In the genomic region with DNA sequence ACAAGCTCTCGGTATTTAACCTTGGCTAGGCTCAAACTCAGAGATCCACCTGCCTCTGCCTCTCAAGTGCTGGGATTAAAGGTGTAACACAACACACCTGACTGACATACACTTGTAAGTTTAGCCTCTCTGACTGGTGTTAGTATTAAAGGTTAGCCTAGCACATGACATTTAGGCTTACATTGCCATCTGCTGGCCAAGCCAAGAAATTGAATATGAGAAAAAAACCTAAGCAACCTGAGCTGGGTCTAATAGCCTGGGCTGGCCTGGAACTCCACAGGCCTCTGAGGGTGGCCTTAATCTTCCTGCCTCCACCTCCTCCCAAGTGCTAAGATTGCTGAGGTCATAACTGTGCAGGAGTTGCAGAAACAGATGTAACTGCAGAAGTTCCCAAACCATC, we compare ENCODE assay signal across 8 mouse cellular contexts. TPM values are rescaled to one million over a fixed set of nuclear protein-coding genes. Genes with fewer than 3 reads are reported as not detected.
DNase-seq lines count a peak whose midpoint lies in the region; ATAC-seq and TF ChIP-seq lines count a peak whose summit lies in the region.

No protein-coding gene starts in this region.

- no peak overlapping the region for H3K4me2 ChIP-seq in forebrain, embryonic 11.5 days (ENCODE audit: low read depth, low read length, severe bottlenecking)
- H3K4me2 ChIP-seq in intestine, embryonic 15.5 days (replicated peaks), result no peak overlapping the region
- H3K4me2 ChIP-seq in liver, embryonic 15.5 days, result no peak overlapping the region

- H3K27me3 ChIP-seq in forebrain, embryonic 11.5 days (ENCODE audit: control insufficient read depth, insufficient read depth, low read length), result no peaks in the 10 kb centered on the region
- H3K27me3 ChIP-seq in intestine, embryonic 15.5 days (replicated peaks), result no peaks in the 10 kb centered on the region
- no peaks in the 10 kb centered on the region for H3K27me3 ChIP-seq in liver, embryonic 15.5 days

- no peak overlapping the region for H3K4me3 ChIP-seq in forebrain, embryonic 11.5 days (ENCODE audit: low read depth, low read length)
- no peak overlapping the region for H3K4me3 ChIP-seq in intestine, embryonic 15.5 days (replicated peaks)
- H3K4me3 ChIP-seq in liver, embryonic 15.5 days (replicated peaks), result no peak overlapping the region

- TF ChIP-seq POLR2A in brain, embryonic 14.5 days (IDR thresholded peaks at IDR 0.05; ENCODE audit: borderline replicate concordance, extremely low read depth, insufficient read depth, insufficient read length, poor library complexity, severe bottlenecking), result no peak

- DNase-seq in urinary bladder, postnatal 14 days (ENCODE audit: low spot score), result peak; percentile 38
- no peak for DNase-seq in urinary bladder, postnatal 10 days (ENCODE audit: low spot score)
- DNase-seq in brain, embryonic 14.5 days (ENCODE audit: low read depth), result peak; percentile 81
- no peak for DNase-seq in forebrain, embryonic 11.5 days (ENCODE audit: low spot score)
- DNase-seq in neural tube, embryonic 10.5 days (ENCODE audit: extremely low spot score, low spot score), result peak; percentile 43
- DNase-seq in urinary bladder, adult 18-20 months (ENCODE audit: low spot score in 2 of 2), result no peak

- peak; percentile 61 for ATAC-seq in forebrain, embryonic 11.5 days (replicated peaks; ENCODE audit: low FRiP score)
- peak; percentile 48 for ATAC-seq in intestine, embryonic 15.5 days
- ATAC-seq in liver, embryonic 15.5 days (ENCODE audit: insufficient read depth), result no peak

- H3K36me3 ChIP-seq in forebrain, embryonic 11.5 days (ENCODE audit: control insufficient read depth, insufficient read depth, low read length), result no peaks in the 10 kb centered on the region
- H3K36me3 ChIP-seq in intestine, embryonic 15.5 days, result no peaks in the 10 kb centered on the region
- 0 out of 2 replicates have a peak, but pooled peaks cover 3% of the 10 kb centered on the region for H3K36me3 ChIP-seq in liver, embryonic 15.5 days (replicated peaks)

- TF ChIP-seq CTCF in brain, embryonic 14.5 days (IDR thresholded peaks at IDR 0.05; ENCODE audit: borderline replicate concordance, extremely low read depth, insufficient read depth, insufficient read length), result peak; percentile 65; the same call in 1 of the 2 replicates

- no peaks in the 10 kb centered on the region for H3K9me3 ChIP-seq in forebrain, embryonic 11.5 days (ENCODE audit: control insufficient read depth, low read length)
- H3K9me3 ChIP-seq in intestine, embryonic 15.5 days, result no peaks in the 10 kb centered on the region
- no peaks in the 10 kb centered on the region for H3K9me3 ChIP-seq in liver, embryonic 15.5 days (replicated peaks)

- 61% methylated on average over 1 of the region's 1 CpGs for WGBS in forebrain, embryonic 11.5 days
- 61% methylated on average over 1 of the region's 1 CpGs for WGBS in intestine, embryonic 15.5 days
- 45% methylated on average over 1 of the region's 1 CpGs for WGBS in liver, embryonic 15.5 days (ENCODE audit: insufficient replicate concordance)

- H3K9ac ChIP-seq in forebrain, embryonic 11.5 days (ENCODE audit: low read length), result no peak overlapping the region
- H3K9ac ChIP-seq in intestine, embryonic 15.5 days, result no peak overlapping the region
- H3K9ac ChIP-seq in liver, embryonic 15.5 days, result no peak overlapping the region

- no peak overlapping the region for H3K27ac ChIP-seq in forebrain, embryonic 11.5 days (ENCODE audit: low read depth, low read length)
- no peak overlapping the region for H3K27ac ChIP-seq in intestine, embryonic 15.5 days
- peak overlapping the region; percentile 80 for H3K27ac ChIP-seq in liver, embryonic 15.5 days (replicated peaks)

- H3K4me1 ChIP-seq in forebrain, embryonic 11.5 days (replicated peaks; ENCODE audit: control insufficient read depth, insufficient read depth, low read length), result peaks cover 8% of the 10 kb centered on the region; the same call in 1 of the 2 replicates
- H3K4me1 ChIP-seq in intestine, embryonic 15.5 days (replicated peaks), result peaks cover 6% of the 10 kb centered on the region; the same call in 1 of the 2 replicates
- peaks cover 18% of the 10 kb centered on the region for H3K4me1 ChIP-seq in liver, embryonic 15.5 days (replicated peaks)

RNA-seq across cellular contexts. Expression of a gene that starts 30.4 kb away (rescaled TPM):
- not detected in 2 replicates for polyA plus RNA-seq in brain, embryonic 14.5 days (2012; rRNA removed)
- 0.15 TPM in 1 of 2 replicates, not detected in the other for polyA plus RNA-seq in forebrain, embryonic 11.5 days (2014; fragmentation: Nextera tagmentation; extraction: Ambion mirVana)
- not detected in 2 replicates for polyA plus RNA-seq in intestine, embryonic 15.5 days (2015; fragmentation: Nextera tagmentation; extraction: Ambion mirVana)
- 0.05 and 0.06 TPM in 2 replicates for polyA plus RNA-seq in liver, embryonic 15.5 days (2015; fragmentation: Nextera tagmentation; extraction: Ambion mirVana)

RNA-seq across cellular contexts. Expression of a gene that starts 43.1 kb away (rescaled TPM):
- polyA plus RNA-seq in brain, embryonic 14.5 days (2012; rRNA removed), result 10.9 and 12.1 TPM in 2 replicates
- 65.5 and 70.2 TPM in 2 replicates for polyA plus RNA-seq in forebrain, embryonic 11.5 days (2014; fragmentation: Nextera tagmentation; extraction: Ambion mirVana)
- polyA plus RNA-seq in intestine, embryonic 15.5 days (2015; fragmentation: Nextera tagmentation; extraction: Ambion mirVana), result 45.9 and 47.8 TPM in 2 replicates
- 26.1 and 26.6 TPM in 2 replicates for polyA plus RNA-seq in liver, embryonic 15.5 days (2015; fragmentation: Nextera tagmentation; extraction: Ambion mirVana)

Comparison
In these comparisons a context has a peak if more than half of its experiments do, and no peak if none do; other contexts are left out.
1. DNase-seq: peak in urinary bladder, postnatal 14 days (single experiment), brain, embryonic 14.5 days (single experiment) and neural tube, embryonic 10.5 days (single experiment); none in urinary bladder, postnatal 10 days (single experiment), forebrain, embryonic 11.5 days (single experiment) and urinary bladder, adult 18-20 months (0 of 2).